Mouse (Mus musculus): ENCODE results near the gene Oas1d. TPM values are rescaled to one million over a fixed set of nuclear protein-coding genes. Genes with fewer than 3 reads are reported as not detected.
A peak's percentile ranks its signal among the peaks of the same experiment; 100 is the strongest.
"Not testable (repeated sequence)": the region's sequence is repeated elsewhere in the genome, so short reads cannot be mapped to it uniquely, and the experiment has no call there.

Oas1d gene
- polyA plus RNA-seq, 1 experiment from 2014 or later, result not detected

DNA sequence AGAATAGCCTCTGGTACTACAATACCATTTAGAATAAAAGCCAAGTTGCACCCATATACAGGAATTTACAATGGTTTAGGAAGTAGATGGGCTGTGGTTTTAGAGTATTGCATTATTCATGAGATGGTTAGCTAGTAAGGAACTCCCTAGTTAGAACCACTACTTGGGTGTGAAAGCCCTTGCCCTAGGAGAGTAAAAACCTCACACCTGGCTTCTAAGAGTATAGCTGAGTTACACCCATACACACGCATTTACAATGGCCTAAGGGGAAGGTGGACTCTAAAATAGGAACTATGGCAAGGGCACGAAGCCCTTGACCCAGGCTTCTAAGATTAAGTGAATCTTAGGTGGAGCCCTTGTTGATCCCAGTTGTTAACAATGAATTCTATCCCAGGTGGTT is 19.6 kb upstream of the Oas1d start:
- H3K36me3 ChIP-seq (ENCODE audit: control insufficient read depth, insufficient read depth, low read length); H3K27me3 ChIP-seq (ENCODE audit: control insufficient read depth, insufficient read depth, low read length); H3K9ac ChIP-seq (ENCODE audit: low read length); H3K9me3 ChIP-seq (ENCODE audit: control insufficient read depth, low read length); H3K4me2 ChIP-seq (ENCODE audit: low read depth, severe bottlenecking); H3K4me3 ChIP-seq (ENCODE audit: low read depth, low read length); H3K27ac ChIP-seq (replicated peaks; ENCODE audit: low read depth, low read length); H3K4me1 ChIP-seq (ENCODE audit: control insufficient read depth, insufficient read depth, low read length); ATAC-seq (ENCODE audit: insufficient number of reproducible peaks, low FRiP score, low TSS enrichment, low read depth); DNase-seq (ENCODE audit: low spot score): not testable (repeated sequence)
- WGBS, result 75% methylated on average over 2 of the region's 2 CpGs

DNA sequence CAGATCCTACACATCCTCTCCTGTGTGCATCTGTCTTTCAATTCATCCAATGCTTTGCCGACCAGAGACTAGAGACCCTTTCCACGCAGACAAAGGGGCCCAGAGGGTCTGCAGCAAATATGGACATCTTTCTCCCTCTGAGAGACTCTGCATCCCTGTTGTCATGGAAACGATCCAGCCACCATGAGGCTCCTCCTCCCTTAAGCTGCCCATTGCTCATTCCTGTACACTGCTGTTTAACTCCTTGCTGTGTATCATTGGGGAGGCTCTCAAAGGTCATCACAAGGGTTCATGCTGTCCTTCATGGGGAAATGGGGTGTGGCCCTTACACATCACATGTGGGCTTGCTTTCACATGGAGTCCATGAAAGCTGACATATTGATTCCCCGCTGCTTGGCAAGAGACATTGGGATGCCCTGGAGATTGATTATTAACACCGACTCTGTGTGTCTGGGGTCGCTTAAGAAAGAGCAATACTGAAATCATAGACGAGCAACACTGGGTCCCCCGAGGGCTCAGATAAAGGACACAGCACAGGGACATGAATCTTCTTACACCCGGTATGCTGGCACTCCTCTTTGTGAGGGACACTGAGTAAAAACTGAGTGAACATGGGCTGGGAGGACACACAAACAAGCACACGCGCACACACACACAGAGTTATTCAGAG is 19.0 kb upstream of the Oas1d start:
- H3K27ac ChIP-seq (replicated peaks; ENCODE audit: low read depth, low read length), result no peak overlapping the region
- WGBS, result 92% methylated on average over 11 of the region's 11 CpGs
- no peak overlapping the region for H3K9ac ChIP-seq (ENCODE audit: low read length)
- H3K36me3 ChIP-seq (ENCODE audit: control insufficient read depth, insufficient read depth, low read length), result no peaks in the 10 kb centered on the region
- H3K4me1 ChIP-seq (ENCODE audit: control insufficient read depth, insufficient read depth, low read length), result no peaks in the 10 kb centered on the region
- no peak for DNase-seq (ENCODE audit: low spot score)
- H3K9me3 ChIP-seq (ENCODE audit: control insufficient read depth, low read length), result no peaks in the 10 kb centered on the region
- H3K4me3 ChIP-seq (ENCODE audit: low read depth, low read length), result no peak overlapping the region
- no peak overlapping the region for H3K4me2 ChIP-seq (ENCODE audit: low read depth, severe bottlenecking)
- ATAC-seq (ENCODE audit: insufficient number of reproducible peaks, low FRiP score, low TSS enrichment, low read depth), result no peak
- H3K27me3 ChIP-seq (ENCODE audit: control insufficient read depth, insufficient read depth, low read length), result no peaks in the 10 kb centered on the region

DNA sequence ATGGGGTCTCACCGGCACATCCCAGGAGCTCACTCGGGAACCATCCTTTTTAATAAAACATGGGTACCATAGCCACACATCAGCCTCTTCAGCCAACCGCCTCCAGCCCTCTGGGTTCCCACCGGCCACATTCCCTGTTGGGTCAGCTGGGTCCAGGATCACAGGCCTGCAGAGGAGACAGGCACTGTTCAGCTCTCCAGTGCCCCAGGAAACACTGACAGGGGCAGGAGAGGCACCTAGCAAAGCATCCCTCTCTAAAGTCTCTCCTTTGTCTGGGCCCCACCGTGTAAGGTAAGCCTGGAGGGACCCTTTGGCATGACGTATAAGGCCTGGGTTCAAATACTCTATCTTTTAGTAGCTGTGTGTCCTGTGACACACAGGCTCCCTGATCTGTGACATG is 16.0 kb upstream of the Oas1d start:
- Histone ChIP-seq H3K27ac (replicated peaks; ENCODE audit: low read depth, low read length) (no peak overlapping the region), H3K27me3 (ENCODE audit: control insufficient read depth, insufficient read depth, low read length) (no peaks in the 10 kb centered on the region), H3K4me1 (ENCODE audit: control insufficient read depth, insufficient read depth, low read length) (no peaks in the 10 kb centered on the region), H3K36me3 (ENCODE audit: control insufficient read depth, insufficient read depth, low read length) (no peaks in the 10 kb centered on the region), H3K4me3 (ENCODE audit: low read depth, low read length) (no peak overlapping the region), H3K9me3 (ENCODE audit: control insufficient read depth, low read length) (no peaks in the 10 kb centered on the region), H3K9ac (ENCODE audit: low read length) (no peak overlapping the region), H3K4me2 (ENCODE audit: low read depth, severe bottlenecking) (no peak overlapping the region)
- DNase-seq (ENCODE audit: low spot score) (no peak), ATAC-seq (ENCODE audit: insufficient number of reproducible peaks, low FRiP score, low TSS enrichment, low read depth) (no peak)
- WGBS, result 90% methylated on average over 6 of the region's 6 CpGs

DNA sequence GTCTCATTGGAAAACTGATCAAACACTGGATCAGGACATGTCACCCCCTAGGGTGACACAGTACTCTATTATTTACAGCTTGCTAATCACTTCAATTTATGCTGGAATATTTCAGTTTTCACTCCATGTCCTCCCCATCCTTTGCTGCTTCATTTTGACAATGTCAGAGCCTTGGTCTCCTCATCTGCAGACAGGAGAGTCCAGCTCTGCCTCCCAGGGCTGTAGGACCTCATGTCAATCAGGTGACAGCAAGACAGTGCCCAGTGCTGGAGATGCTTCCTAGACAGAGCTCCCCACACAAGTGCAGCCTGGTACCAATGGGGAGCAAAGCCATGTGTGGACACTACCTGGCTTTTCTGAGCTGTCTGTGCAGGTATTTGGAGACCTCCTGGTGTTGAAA is 15.6 kb upstream of the Oas1d start:
- ATAC-seq (ENCODE audit: insufficient number of reproducible peaks, low FRiP score, low TSS enrichment, low read depth), result no peak
- DNase-seq (ENCODE audit: low spot score), result no peak
- Histone ChIP-seq H3K4me1 (ENCODE audit: control insufficient read depth, insufficient read depth, low read length) (no peaks in the 10 kb centered on the region), H3K36me3 (ENCODE audit: control insufficient read depth, insufficient read depth, low read length) (no peaks in the 10 kb centered on the region), H3K27me3 (ENCODE audit: control insufficient read depth, insufficient read depth, low read length) (no peaks in the 10 kb centered on the region), H3K27ac (replicated peaks; ENCODE audit: low read depth, low read length) (no peak overlapping the region), H3K4me2 (ENCODE audit: low read depth, severe bottlenecking) (no peak overlapping the region), H3K9ac (ENCODE audit: low read length) (no peak overlapping the region), H3K9me3 (ENCODE audit: control insufficient read depth, low read length) (no peaks in the 10 kb centered on the region), H3K4me3 (ENCODE audit: low read depth, low read length) (no peak overlapping the region)

DNA sequence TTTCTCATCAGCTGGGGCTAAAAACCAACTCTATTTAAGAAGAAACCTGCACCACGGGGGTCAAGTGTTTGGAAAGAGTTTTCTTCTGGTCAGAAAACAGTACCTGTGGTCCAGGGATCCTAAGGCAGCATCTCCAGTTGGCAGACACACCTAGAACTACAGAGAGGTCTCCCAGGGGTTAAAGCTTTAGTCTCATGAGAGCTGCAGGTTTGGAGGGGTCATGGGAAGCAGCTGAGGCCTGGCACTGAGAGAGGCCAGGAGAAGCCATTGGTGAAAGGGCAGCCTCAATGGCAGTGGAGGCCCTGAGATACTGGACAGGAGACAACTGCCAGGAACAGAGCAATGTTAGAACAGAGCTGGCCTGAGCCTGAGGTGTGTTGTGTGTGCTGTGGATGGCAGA is 13.7 kb upstream of the Oas1d start:
- no peaks in the 10 kb centered on the region for H3K36me3 ChIP-seq (ENCODE audit: control insufficient read depth, insufficient read depth, low read length)
- DNase-seq (ENCODE audit: low spot score), result no peak
- no peaks in the 10 kb centered on the region for H3K9me3 ChIP-seq (ENCODE audit: control insufficient read depth, low read length)
- WGBS, result 65% methylated on average over 1 of the region's 1 CpGs
- H3K4me3 ChIP-seq (ENCODE audit: low read depth, low read length), result no peak overlapping the region
- H3K27me3 ChIP-seq (ENCODE audit: control insufficient read depth, insufficient read depth, low read length), result no peaks in the 10 kb centered on the region
- H3K9ac ChIP-seq (ENCODE audit: low read length), result no peak overlapping the region
- H3K4me2 ChIP-seq (ENCODE audit: low read depth, severe bottlenecking), result no peak overlapping the region
- no peak for ATAC-seq (ENCODE audit: insufficient number of reproducible peaks, low FRiP score, low TSS enrichment, low read depth)
- H3K27ac ChIP-seq (replicated peaks; ENCODE audit: low read depth, low read length), result no peak overlapping the region
- no peaks in the 10 kb centered on the region for H3K4me1 ChIP-seq (ENCODE audit: control insufficient read depth, insufficient read depth, low read length)

DNA sequence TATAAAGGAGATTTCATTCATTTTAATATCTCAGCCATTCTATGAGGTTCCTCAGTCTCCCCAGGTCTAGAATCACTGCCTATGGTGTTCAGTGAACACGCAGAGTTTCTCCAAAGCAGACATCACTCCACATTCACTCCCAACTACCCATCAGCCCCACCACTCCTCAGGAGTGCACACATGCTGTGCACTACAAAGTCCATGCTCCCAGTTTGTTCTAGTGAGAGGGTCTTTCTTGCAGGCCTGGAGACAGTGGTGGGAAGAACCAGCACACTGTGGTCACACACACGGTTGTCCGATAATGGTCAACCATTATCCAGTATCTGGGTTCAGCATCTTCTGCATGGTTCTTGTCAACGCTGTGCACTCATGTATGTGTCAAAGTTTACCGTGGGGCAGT is 12.3 kb upstream of the Oas1d start:
- Histone ChIP-seq H3K36me3 (ENCODE audit: control insufficient read depth, insufficient read depth, low read length) (no peaks in the 10 kb centered on the region), H3K9me3 (ENCODE audit: control insufficient read depth, low read length) (no peaks in the 10 kb centered on the region), H3K9ac (ENCODE audit: low read length) (no peak overlapping the region), H3K4me1 (ENCODE audit: control insufficient read depth, insufficient read depth, low read length) (no peaks in the 10 kb centered on the region), H3K27ac (replicated peaks; ENCODE audit: low read depth, low read length) (no peak overlapping the region), H3K27me3 (ENCODE audit: control insufficient read depth, insufficient read depth, low read length) (no peaks in the 10 kb centered on the region), H3K4me2 (ENCODE audit: low read depth, severe bottlenecking) (no peak overlapping the region), H3K4me3 (ENCODE audit: low read depth, low read length) (no peak overlapping the region)
- no peak for ATAC-seq (ENCODE audit: insufficient number of reproducible peaks, low FRiP score, low TSS enrichment, low read depth)
- 92% methylated on average over 5 of the region's 5 CpGs for WGBS
- DNase-seq (ENCODE audit: low spot score), result no peak

DNA sequence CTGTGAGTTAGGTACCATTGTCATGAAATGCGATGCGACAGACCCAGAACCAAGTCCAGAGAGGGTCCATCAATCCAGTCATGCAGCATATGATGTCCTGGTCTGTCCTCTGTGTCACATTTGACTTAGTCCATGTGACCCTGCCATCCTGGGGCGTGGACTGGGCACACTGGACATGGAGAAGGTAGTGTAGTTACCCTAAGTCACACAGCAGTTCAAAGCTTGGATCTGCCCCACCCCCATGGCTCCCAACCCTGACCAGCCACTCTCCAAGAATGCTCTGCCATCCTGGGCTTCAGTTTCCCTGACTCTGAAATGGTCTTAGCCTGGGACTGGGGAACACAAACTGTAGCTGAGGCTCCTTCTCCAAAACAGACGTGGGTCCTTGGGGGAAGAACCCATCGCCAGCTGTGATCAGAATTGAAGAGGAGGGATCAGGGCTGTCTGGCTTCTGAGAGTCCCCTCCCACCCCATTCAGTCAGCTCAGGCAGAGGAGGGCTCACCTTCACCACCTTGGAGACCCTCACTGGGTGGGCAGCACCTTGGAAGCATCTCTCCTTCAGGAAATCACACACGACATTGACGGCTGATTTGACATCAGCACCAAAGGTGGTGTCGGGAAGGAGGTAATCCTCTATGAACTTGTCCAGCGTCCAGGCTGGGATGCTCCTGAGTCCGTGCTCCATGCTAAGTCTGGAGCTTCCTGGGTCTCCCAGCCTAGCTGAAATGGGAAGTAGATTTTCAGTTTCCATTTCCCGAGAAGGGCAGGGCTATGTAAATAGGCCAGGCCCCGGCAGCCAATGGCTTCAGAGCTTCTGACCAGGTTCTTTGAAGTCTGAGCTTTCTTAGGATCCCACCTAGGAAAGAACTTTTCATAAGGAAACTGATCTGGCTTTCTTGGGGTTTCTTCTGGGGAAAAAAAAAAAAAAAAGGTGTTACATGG is 7.3 kb upstream of the Oas1d start, which contains the start of gene Oas1a:
Oas1a (minus strand) TSS at position 731 of the 943 bp plus-strand sequence.
- not testable (repeated sequence) for H3K4me3 ChIP-seq (ENCODE audit: low read depth, low read length); ATAC-seq (ENCODE audit: insufficient number of reproducible peaks, low FRiP score, low TSS enrichment, low read depth); H3K4me2 ChIP-seq (ENCODE audit: low read depth, severe bottlenecking); H3K27me3 ChIP-seq (ENCODE audit: control insufficient read depth, insufficient read depth, low read length); H3K9me3 ChIP-seq (ENCODE audit: control insufficient read depth, low read length); H3K27ac ChIP-seq (replicated peaks; ENCODE audit: low read depth, low read length); H3K9ac ChIP-seq (ENCODE audit: low read length); H3K4me1 ChIP-seq (ENCODE audit: control insufficient read depth, insufficient read depth, low read length); H3K36me3 ChIP-seq (ENCODE audit: control insufficient read depth, insufficient read depth, low read length)
- DNase-seq (ENCODE audit: low spot score), result peak; percentile 25
- WGBS, result 48% methylated on average over 7 of the region's 12 CpGs

DNA sequence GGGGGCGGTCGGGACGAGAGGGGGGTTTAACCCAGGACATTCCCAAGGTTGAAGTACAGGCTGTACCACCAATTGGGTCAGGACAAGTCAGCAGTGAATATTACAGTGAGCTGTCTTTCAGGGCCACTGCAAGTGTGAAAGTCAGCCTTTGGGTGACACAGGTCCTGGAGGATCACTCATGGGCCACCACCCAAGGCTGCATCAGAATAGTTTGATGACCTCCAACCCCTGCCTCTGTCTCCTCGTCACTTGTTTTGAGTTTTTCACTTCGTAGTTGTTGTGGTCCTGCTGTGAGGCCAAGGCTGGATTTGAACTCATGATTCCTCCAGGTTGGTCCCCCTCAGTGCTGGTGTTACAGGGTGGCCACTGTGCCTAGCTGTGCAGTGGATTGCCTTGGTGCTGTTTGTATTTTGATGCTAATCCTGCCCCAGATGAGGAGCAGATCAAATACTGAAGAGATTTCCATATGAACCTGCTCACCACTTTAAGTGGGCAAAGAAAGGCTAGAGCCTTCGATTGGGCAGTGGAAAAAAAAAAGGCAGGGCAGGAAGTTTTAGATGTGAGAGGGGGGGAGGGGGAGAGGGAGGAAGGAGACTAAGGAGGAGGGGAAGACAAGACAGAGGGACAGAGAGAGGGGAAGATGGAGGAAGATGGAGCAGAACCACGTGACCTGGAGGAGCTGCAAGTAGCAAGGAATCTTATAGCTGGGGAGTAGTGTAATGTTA is 6.0 kb upstream of the Oas1d start:
- no peak overlapping the region for H3K27ac ChIP-seq (replicated peaks; ENCODE audit: low read depth, low read length)
- DNase-seq (ENCODE audit: low spot score), result no peak
- H3K4me3 ChIP-seq (ENCODE audit: low read depth, low read length), result no peak overlapping the region
- no peaks in the 10 kb centered on the region for H3K4me1 ChIP-seq (ENCODE audit: control insufficient read depth, insufficient read depth, low read length)
- H3K9ac ChIP-seq (ENCODE audit: low read length), result no peak overlapping the region
- no peaks in the 10 kb centered on the region for H3K9me3 ChIP-seq (ENCODE audit: control insufficient read depth, low read length)
- no peak for ATAC-seq (ENCODE audit: insufficient number of reproducible peaks, low FRiP score, low TSS enrichment, low read depth)
- no peak overlapping the region for H3K4me2 ChIP-seq (ENCODE audit: low read depth, severe bottlenecking)
- WGBS, result 61% methylated on average over 7 of the region's 7 CpGs
- H3K36me3 ChIP-seq (ENCODE audit: control insufficient read depth, insufficient read depth, low read length), result no peaks in the 10 kb centered on the region
- H3K27me3 ChIP-seq (ENCODE audit: control insufficient read depth, insufficient read depth, low read length), result no peaks in the 10 kb centered on the region

Measured in limb, embryonic 11.5 days (tissue).